Mouse (Mus musculus): ENCODE data around the gene Hist2h2bb.
"Not testable (repeated sequence)": the region's sequence is repeated elsewhere in the genome, so short reads cannot be mapped to it uniquely, and the experiment has no call there.

The Hist2h2bb gene

GRCm38 (mm10) chr3:96269511-96270474 is at the start of gene Hist2h2bb:
Gene Hist2h2bb, plus strand, starts transcription at chr3:96269752.
- DNase-seq (ENCODE audit: low spot score in 2 of 2) = peak; percentile 93 to 97

GRCm38 (mm10) chr3:96220131-96220764 is 49.3 kb upstream of the Hist2h2bb start:
- not testable (repeated sequence) for DNase-seq (ENCODE audit: low spot score in 2 of 2)

GRCm38 (mm10) chr3:96220765-96221639 is 48.5 kb upstream of the Hist2h2bb start, which contains the start of the genes Hist2h2ac and Hist2h2be:
Gene Hist2h2ac, minus strand, starts transcription at chr3:96220880.
Gene Hist2h2be, plus strand, starts transcription at chr3:96221119.
- DNase-seq (ENCODE audit: low spot score in 2 of 2) = peak; percentile 78 to 87

- no peak for DNase-seq (ENCODE audit: low spot score in 2 of 2)
Measured at GRCm38 (mm10) chr3:96221640-96222038, 47.9 kb upstream of the Hist2h2bb start.

- DNase-seq (ENCODE audit: low spot score in 2 of 2) = no peak
Measured at GRCm38 (mm10) chr3:96222774-96223173, 46.8 kb upstream of the Hist2h2bb start.

- DNase-seq (ENCODE audit: low spot score in 2 of 2) = no peak
Measured at GRCm38 (mm10) chr3:96225421-96225820, 44.1 kb upstream of the Hist2h2bb start.

GRCm38 (mm10) chr3:96226695-96227648 is 42.6 kb upstream of the Hist2h2bb start:
- DNase-seq (ENCODE audit: low spot score in 2 of 2) = no peak

- no peak for DNase-seq (ENCODE audit: low spot score in 2 of 2)
Measured at GRCm38 (mm10) chr3:96228828-96229227, 40.7 kb upstream of the Hist2h2bb start.

- no peak for DNase-seq (ENCODE audit: low spot score in 2 of 2)
Measured at GRCm38 (mm10) chr3:96230404-96230803, 39.1 kb upstream of the Hist2h2bb start.

- no peak for DNase-seq (ENCODE audit: low spot score in 2 of 2)
Measured at GRCm38 (mm10) chr3:96230910-96231757, 38.4 kb upstream of the Hist2h2bb start.

GRCm38 (mm10) chr3:96231758-96232120 is 37.8 kb upstream of the Hist2h2bb start:
- DNase-seq (ENCODE audit: low spot score in 2 of 2) = no peak

- no peak for DNase-seq (ENCODE audit: low spot score in 2 of 2)
Measured at GRCm38 (mm10) chr3:96234914-96235313, 34.6 kb upstream of the Hist2h2bb start.

- DNase-seq (ENCODE audit: low spot score in 2 of 2) = no peak
Measured at GRCm38 (mm10) chr3:96235836-96236235, 33.7 kb upstream of the Hist2h2bb start.

- DNase-seq (ENCODE audit: low spot score in 2 of 2) = no peak
Measured at GRCm38 (mm10) chr3:96236834-96237334, 32.7 kb upstream of the Hist2h2bb start.

- DNase-seq (ENCODE audit: low spot score in 2 of 2) = no peak
Measured at GRCm38 (mm10) chr3:96237335-96237903, 32.1 kb upstream of the Hist2h2bb start.

GRCm38 (mm10) chr3:96237904-96238511 is 31.5 kb upstream of the Hist2h2bb start:
- no peak for DNase-seq (ENCODE audit: low spot score in 2 of 2)

- DNase-seq (ENCODE audit: low spot score in 2 of 2) = not testable (repeated sequence)
Measured at GRCm38 (mm10) chr3:96238954-96239793, 30.4 kb upstream of the Hist2h2bb start, which contains the start of gene Hist2h3c2. Gene Hist2h3c2, minus strand, starts transcription at chr3:96239127.
